Mouse (Mus musculus): ENCODE results near the gene Elf1. TPM values are rescaled to one million over a fixed set of nuclear protein-coding genes. Genes with fewer than 3 reads are reported as not detected.

Elf1 gene
- polyA plus RNA-seq, 1 experiment from 2014 or later, result 20.2 TPM

DNA sequence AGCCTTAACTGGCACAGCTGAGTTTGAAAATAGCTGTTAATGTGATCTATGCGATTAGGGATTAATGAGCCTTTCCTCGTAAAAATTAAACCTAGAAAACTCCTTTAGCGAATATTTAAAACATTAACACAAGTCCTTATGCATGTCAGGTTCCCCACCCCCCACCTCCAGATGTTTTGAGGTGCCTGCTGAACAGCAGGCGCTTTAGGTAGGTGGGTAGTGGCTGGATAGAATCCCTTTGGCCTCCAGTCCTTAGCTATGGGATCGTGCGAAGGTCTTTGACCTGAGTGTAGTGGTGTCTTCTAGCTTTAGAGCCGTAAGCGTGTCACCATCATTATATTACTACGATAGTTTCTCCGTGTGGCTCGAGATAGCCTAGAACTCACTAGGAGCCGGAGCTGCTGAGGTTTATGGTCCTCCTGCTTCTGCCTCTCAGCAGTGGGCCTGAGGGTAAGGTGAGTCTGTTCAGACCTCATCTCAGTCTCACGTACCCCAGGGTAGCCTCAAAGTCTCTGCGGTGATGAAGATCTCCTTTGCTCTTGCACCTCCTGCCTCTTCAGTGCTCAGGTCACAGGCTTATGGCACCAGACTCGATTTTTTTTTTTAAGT is 1.9 kb downstream of the Elf1 start:
- peaks cover 4% of the 10 kb centered on the region for H3K36me3 ChIP-seq (ENCODE audit: insufficient read depth)
- peaks cover 10% of the 10 kb centered on the region; the same call in 1 of the 2 replicates for H3K4me1 ChIP-seq (ENCODE audit: insufficient read depth)
- ATAC-seq (ENCODE audit: insufficient read depth), result no peak
- no peaks in the 10 kb centered on the region for H3K9me3 ChIP-seq (ENCODE audit: low read depth, low read length)
- no peaks in the 10 kb centered on the region for H3K27me3 ChIP-seq (ENCODE audit: insufficient read depth, low read length)
- DNase-seq, result no peak
- peak overlapping the region; percentile 100 for H3K27ac ChIP-seq (ENCODE audit: low read depth)
- peak overlapping the region; percentile 92 for H3K4me2 ChIP-seq
- 13% methylated on average over 15 of the region's 15 CpGs for WGBS
- H3K9ac ChIP-seq, result peak overlapping the region; percentile 98
- no peak for TF ChIP-seq CTCF (IDR thresholded peaks at IDR 0.05; ENCODE audit: low read depth)
- peak overlapping the region; percentile 94 for H3K4me3 ChIP-seq (ENCODE audit: low read depth, low read length)

DNA sequence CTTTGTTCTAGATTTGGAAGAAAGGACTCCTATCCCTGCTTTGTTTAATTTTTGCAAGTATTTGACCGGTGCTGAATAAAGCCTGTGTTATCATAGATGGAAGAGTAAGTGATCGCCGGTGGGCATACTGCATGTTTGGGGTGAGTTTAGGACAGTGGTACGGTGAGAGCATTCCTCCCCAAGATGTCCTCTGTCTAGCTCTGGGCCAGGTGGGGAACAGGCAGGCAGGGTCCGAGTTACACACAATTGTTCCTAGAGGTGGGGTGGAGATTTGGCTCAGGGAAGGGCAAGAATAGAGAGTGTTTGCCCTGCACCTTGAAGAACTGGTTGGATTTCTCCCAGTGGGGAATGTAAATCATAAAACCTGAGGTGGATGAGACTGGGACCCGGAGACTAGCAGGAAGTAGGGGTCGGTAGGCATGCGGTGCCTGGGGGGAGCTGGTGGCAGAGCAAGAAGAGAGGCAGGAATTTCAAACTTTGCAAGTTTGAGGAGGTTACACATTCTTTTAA is 2.7 kb downstream of the Elf1 start:
- no peak for TF ChIP-seq CTCF (IDR thresholded peaks at IDR 0.05; ENCODE audit: low read depth)
- H3K9me3 ChIP-seq (ENCODE audit: low read depth, low read length), result no peaks in the 10 kb centered on the region
- WGBS, result 50% methylated on average over 8 of the region's 8 CpGs

DNA sequence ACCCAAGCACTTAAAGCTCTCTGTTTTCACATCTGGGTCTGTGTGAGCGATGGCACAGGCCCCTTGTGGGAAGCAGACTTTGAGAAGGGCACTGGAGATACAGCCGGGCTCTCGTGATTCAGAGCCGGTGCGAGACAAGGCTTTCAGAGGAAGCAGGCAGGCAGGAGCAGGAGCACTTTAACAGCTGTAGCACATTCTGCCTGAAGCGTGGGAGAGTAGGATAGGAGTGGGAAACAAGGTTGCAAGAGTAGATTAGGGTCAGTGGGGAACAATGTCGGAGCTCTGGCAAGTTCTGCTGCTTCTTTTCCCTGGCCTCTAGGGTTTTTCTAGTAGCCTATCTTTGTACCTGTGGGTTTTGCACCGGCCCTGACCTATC is 5.6 kb downstream of the Elf1 start:
- no peak for TF ChIP-seq CTCF (IDR thresholded peaks at IDR 0.05; ENCODE audit: low read depth)
- Histone ChIP-seq H3K27ac (ENCODE audit: low read depth) (peak overlapping the region; percentile 75; the same call in 1 of the 2 replicates), H3K4me1 (ENCODE audit: insufficient read depth) (peaks cover 10% of the 10 kb centered on the region; the same call in 1 of the 2 replicates), H3K4me2 (peak overlapping the region; percentile 68), H3K9ac (peak overlapping the region; percentile 26), H3K9me3 (ENCODE audit: low read depth, low read length) (no peaks in the 10 kb centered on the region), H3K27me3 (ENCODE audit: insufficient read depth, low read length) (no peaks in the 10 kb centered on the region), H3K4me3 (ENCODE audit: low read depth, low read length) (peak overlapping the region; percentile 33), H3K36me3 (ENCODE audit: insufficient read depth) (no peaks in the 10 kb centered on the region)
- DNase-seq (no peak), ATAC-seq (ENCODE audit: insufficient read depth) (no peak)
- WGBS, result 25% methylated on average over 8 of the region's 8 CpGs

More for the DNA sequence above, 2.7 kb downstream of the Elf1 start:
- DNase-seq, result peak; percentile 60
- peaks cover 10% of the 10 kb centered on the region; the same call in 1 of the 2 replicates for H3K4me1 ChIP-seq (ENCODE audit: insufficient read depth)
- H3K27ac ChIP-seq (ENCODE audit: low read depth), result peak overlapping the region; percentile 100
- no peak overlapping the region; the same call in 1 of the 2 replicates for H3K9ac ChIP-seq
- peaks cover 4% of the 10 kb centered on the region; the same call in 1 of the 2 replicates for H3K36me3 ChIP-seq (ENCODE audit: insufficient read depth)
- ATAC-seq (ENCODE audit: insufficient read depth), result no peak
- H3K27me3 ChIP-seq (ENCODE audit: insufficient read depth, low read length), result no peaks in the 10 kb centered on the region
- H3K4me2 ChIP-seq, result peak overlapping the region; percentile 92
- H3K4me3 ChIP-seq (ENCODE audit: low read depth, low read length), result peak overlapping the region; percentile 94

DNA sequence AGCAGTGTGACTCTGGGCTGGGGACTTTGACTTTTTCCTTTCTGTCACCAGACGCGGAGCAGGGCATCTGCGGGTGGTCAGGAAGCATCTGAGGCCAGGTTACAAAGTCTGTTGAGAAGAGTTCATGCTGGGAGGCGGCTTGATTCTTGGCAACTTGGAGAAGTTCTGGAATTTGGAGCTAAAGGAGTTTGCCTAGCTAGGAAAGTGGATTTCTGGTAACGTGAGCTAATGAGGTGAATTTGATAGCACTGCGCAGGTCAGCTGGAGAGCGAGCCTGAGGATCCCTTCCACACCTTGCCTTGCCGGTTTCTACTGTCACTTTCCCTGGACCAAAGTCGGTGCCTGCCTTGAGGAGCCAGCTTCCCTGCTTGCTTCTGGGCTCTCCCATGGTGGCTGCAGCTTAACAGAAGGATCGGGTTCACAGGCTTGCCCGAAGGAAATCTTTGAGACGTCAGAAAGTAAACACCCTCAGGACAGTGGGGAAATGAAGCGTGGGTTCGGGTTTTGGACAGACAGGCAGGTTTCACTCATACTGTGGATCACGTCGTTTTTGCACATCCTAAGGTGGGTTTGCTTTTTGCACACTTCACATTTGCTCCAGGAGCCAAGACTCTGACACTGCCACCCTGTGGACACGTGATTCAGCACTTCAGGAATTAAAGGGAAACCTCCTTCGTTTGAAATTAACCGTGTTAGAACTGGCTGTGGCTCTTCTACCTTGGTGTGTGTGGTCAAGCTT is 6.2 kb downstream of the Elf1 start:
- Histone ChIP-seq H3K27me3 (ENCODE audit: insufficient read depth, low read length) (no peaks in the 10 kb centered on the region), H3K4me2 (peak overlapping the region; percentile 68), H3K4me1 (ENCODE audit: insufficient read depth) (peaks cover 10% of the 10 kb centered on the region; the same call in 1 of the 2 replicates), H3K9me3 (ENCODE audit: low read depth, low read length) (no peaks in the 10 kb centered on the region), H3K36me3 (ENCODE audit: insufficient read depth) (no peaks in the 10 kb centered on the region), H3K9ac (peak overlapping the region; percentile 26), H3K27ac (ENCODE audit: low read depth) (peak overlapping the region; percentile 75; the same call in 1 of the 2 replicates), H3K4me3 (ENCODE audit: low read depth, low read length) (peak overlapping the region; percentile 33)
- peak; percentile 20 for ATAC-seq (ENCODE audit: insufficient read depth)
- peak; percentile 49 for TF ChIP-seq CTCF (IDR thresholded peaks at IDR 0.05; ENCODE audit: low read depth)
- 5% methylated on average over 19 of the region's 19 CpGs for WGBS
- DNase-seq, result peak; percentile 68

DNA sequence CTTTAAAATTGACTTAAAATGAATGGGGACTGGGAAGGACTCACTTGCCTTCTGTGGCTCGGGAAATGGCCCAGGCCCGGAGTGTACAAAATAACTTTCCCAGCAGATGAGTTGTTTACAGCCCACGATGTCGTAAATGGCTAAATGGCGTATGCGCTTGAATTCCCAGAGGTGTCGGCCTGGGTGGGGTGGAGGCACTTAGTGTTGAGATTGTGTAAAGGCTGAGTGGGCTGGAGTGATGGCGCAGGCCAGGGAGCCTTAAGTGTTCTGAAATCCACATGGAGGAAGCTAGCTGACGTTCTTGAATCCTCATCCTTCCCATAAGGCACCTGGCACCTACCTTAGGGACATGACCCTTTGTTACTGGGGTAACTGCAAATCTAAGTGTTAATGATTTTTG is 7.5 kb downstream of the Elf1 start:
- H3K9me3 ChIP-seq (ENCODE audit: low read depth, low read length), result no peaks in the 10 kb centered on the region
- TF ChIP-seq CTCF (IDR thresholded peaks at IDR 0.05; ENCODE audit: low read depth), result no peak
- no peaks in the 10 kb centered on the region for H3K27me3 ChIP-seq (ENCODE audit: insufficient read depth, low read length)
- no peak overlapping the region for H3K27ac ChIP-seq (ENCODE audit: low read depth)
- no peak overlapping the region for H3K9ac ChIP-seq
- ATAC-seq (ENCODE audit: insufficient read depth) (no peak), DNase-seq (no peak)
- no peak overlapping the region for H3K4me2 ChIP-seq
- 78% methylated on average over 9 of the region's 9 CpGs for WGBS
- H3K4me1 ChIP-seq (ENCODE audit: insufficient read depth), result peaks cover 4% of the 10 kb centered on the region; the same call in 1 of the 2 replicates
- H3K36me3 ChIP-seq (ENCODE audit: insufficient read depth), result no peaks in the 10 kb centered on the region
- H3K4me3 ChIP-seq (ENCODE audit: low read depth, low read length), result no peak overlapping the region

DNA sequence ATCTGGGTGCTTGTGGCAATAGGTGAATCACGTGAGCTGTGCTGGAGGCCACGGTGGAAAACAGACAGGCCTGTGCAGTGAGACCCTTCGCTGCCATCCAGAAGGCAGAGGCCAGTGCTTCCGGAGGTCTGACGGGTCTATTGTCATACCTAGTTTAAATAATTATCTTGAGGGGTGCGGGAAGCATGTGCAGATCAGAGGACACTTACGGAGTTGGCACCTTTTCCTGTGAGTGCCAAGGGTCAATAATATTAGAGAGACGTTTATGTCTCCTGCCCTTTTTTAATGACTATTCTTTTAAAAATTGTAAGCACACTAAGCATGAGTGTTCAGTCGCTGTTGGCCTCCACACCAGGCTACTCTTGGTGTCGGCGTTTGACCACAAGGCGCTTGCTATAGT is 8.2 kb downstream of the Elf1 start:
- TF ChIP-seq CTCF (IDR thresholded peaks at IDR 0.05; ENCODE audit: low read depth), result no peak
- Histone ChIP-seq H3K9me3 (ENCODE audit: low read depth, low read length) (no peaks in the 10 kb centered on the region), H3K27me3 (ENCODE audit: insufficient read depth, low read length) (no peaks in the 10 kb centered on the region), H3K27ac (ENCODE audit: low read depth) (no peak overlapping the region), H3K4me3 (ENCODE audit: low read depth, low read length) (no peak overlapping the region), H3K4me2 (no peak overlapping the region), H3K4me1 (ENCODE audit: insufficient read depth) (peaks cover 3% of the 10 kb centered on the region; the same call in 1 of the 2 replicates), H3K36me3 (ENCODE audit: insufficient read depth) (no peaks in the 10 kb centered on the region), H3K9ac (no peak overlapping the region)
- 62% methylated on average over 12 of the region's 12 CpGs for WGBS
- no peak for ATAC-seq (ENCODE audit: insufficient read depth)
- DNase-seq, result no peak

DNA sequence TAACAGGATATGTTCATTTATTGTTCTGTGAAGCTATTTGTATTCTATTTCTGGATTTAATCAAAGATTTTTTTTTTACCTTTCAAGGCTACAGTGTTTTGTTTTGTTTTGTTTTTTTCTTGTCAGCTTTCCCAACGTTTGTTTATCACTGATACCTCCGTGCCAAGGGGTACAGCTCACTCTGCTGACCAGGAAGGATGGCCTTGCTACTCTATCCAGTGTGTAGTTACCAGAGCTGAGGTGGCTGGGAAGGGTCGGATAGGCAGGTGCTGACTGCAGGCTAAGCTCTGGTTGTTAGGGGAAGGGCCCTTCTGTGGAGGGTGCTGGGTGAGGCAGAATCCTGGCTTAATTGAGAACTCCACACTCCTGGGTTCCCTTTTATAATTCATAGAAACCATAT is 9.3 kb downstream of the Elf1 start:
- H3K4me3 ChIP-seq (ENCODE audit: low read depth, low read length), result no peak overlapping the region
- H3K36me3 ChIP-seq (ENCODE audit: insufficient read depth), result no peaks in the 10 kb centered on the region
- TF ChIP-seq CTCF (IDR thresholded peaks at IDR 0.05; ENCODE audit: low read depth), result no peak
- no peak overlapping the region for H3K9ac ChIP-seq
- no peaks in the 10 kb centered on the region for H3K27me3 ChIP-seq (ENCODE audit: insufficient read depth, low read length)
- DNase-seq (no peak), ATAC-seq (ENCODE audit: insufficient read depth) (no peak)
- no peak overlapping the region for H3K27ac ChIP-seq (ENCODE audit: low read depth)
- WGBS, result 58% methylated on average over 3 of the region's 3 CpGs
- H3K4me2 ChIP-seq, result no peak overlapping the region
- no peaks in the 10 kb centered on the region for H3K9me3 ChIP-seq (ENCODE audit: low read depth, low read length)
- H3K4me1 ChIP-seq (ENCODE audit: insufficient read depth), result peaks cover 3% of the 10 kb centered on the region; the same call in 1 of the 2 replicates
